Mouse (Mus musculus): Measurements from ENCODE around the gene Lat2. TPM values are rescaled to one million over a fixed set of nuclear protein-coding genes. Genes with fewer than 3 reads are reported as not detected.

Lat2 gene
- polyA plus RNA-seq, 2 experiments = 1.7 to 1.8 TPM

- 67% methylated on average over 16 of the region's 16 CpGs for WGBS (ENCODE audit: insufficient replicate concordance)
- H3K27me3 ChIP-seq (ENCODE audit: control insufficient read depth, insufficient read depth, low read length) = no peaks in the 10 kb centered on the region
- no peak for TF ChIP-seq EP300 (IDR thresholded peaks at IDR 0.05; ENCODE audit: low read depth)
- TF ChIP-seq CTCF (IDR thresholded peaks at IDR 0.05; ENCODE audit: low read depth) = no peak
- H3K4me2 ChIP-seq (ENCODE audit: low read depth) = no peak overlapping the region
- no peak for ATAC-seq (ENCODE audit: insufficient read depth)
- H3K9me3 ChIP-seq (ENCODE audit: control insufficient read depth, low read length) = no peaks in the 10 kb centered on the region
- H3K27ac ChIP-seq = no peak overlapping the region
- no peak overlapping the region for H3K9ac ChIP-seq (replicated peaks)
- no peaks in the 10 kb centered on the region for H3K36me3 ChIP-seq (replicated peaks; ENCODE audit: control insufficient read depth, insufficient read depth, low read depth)
- DNase-seq (ENCODE audit: low read depth in 3 of 3, low spot score in 3 of 3) = no peak
- H3K4me3 ChIP-seq (ENCODE audit: insufficient read depth in 1 of 2, low read depth in 2 of 2, low read length in 2 of 2) = no peak overlapping the region
- H3K4me1 ChIP-seq (replicated peaks; ENCODE audit: control insufficient read depth in 2 of 2, insufficient read depth in 2 of 2, low read length in 1 of 2) = no peaks in the 10 kb centered on the region
These were observed 54.2 kb downstream of the Lat2 start for GRCm38 (mm10) chr5:134560450-134561171.

GRCm38 (mm10) chr5:134560071-134560449, 54.8 kb downstream of the Lat2 start, which contains the start of gene Syna:
Syna (minus strand) TSS chr5:134560171.
- H3K9ac ChIP-seq (replicated peaks) = no peak within 1 kb of the TSS
- H3K27me3 ChIP-seq (ENCODE audit: control insufficient read depth, insufficient read depth, low read length) = no peaks in the 10 kb centered on the region; the same call in 1 of the 2 replicates
- TF ChIP-seq CTCF (IDR thresholded peaks at IDR 0.05; ENCODE audit: low read depth) = no peak
- TF ChIP-seq EP300 (IDR thresholded peaks at IDR 0.05; ENCODE audit: low read depth) = no peak
- H3K4me2 ChIP-seq (ENCODE audit: low read depth) = no peak within 1 kb of the TSS
- WGBS (ENCODE audit: insufficient replicate concordance) = 75% methylated on average over 7 of the region's 7 CpGs
- no peak within 1 kb of the TSS for H3K4me3 ChIP-seq (ENCODE audit: insufficient read depth in 1 of 2, low read depth in 2 of 2, low read length in 2 of 2)
- H3K4me1 ChIP-seq (replicated peaks; ENCODE audit: control insufficient read depth in 2 of 2, insufficient read depth in 2 of 2, low read length in 1 of 2) = peaks cover 0 to 2% of the 10 kb centered on the region in 2 experiments; a peak in 1 of 4 replicates
- DNase-seq (ENCODE audit: low read depth in 3 of 3, low spot score in 3 of 3) (no peak), ATAC-seq (ENCODE audit: insufficient read depth) (no peak)
- no peaks in the 10 kb centered on the region for H3K36me3 ChIP-seq (replicated peaks; ENCODE audit: control insufficient read depth, insufficient read depth, low read depth)
- no peak within 1 kb of the TSS for H3K27ac ChIP-seq
- no peaks in the 10 kb centered on the region for H3K9me3 ChIP-seq (ENCODE audit: control insufficient read depth, low read length)

- no peaks in the 10 kb centered on the region for H3K9me3 ChIP-seq (ENCODE audit: control insufficient read depth, low read length)
- TF ChIP-seq EP300 (IDR thresholded peaks at IDR 0.05; ENCODE audit: low read depth) (no peak), CTCF (IDR thresholded peaks at IDR 0.05; ENCODE audit: low read depth) (no peak)
- H3K27me3 ChIP-seq (ENCODE audit: control insufficient read depth, insufficient read depth, low read length) = peaks cover 2% of the 10 kb centered on the region; the same call in 1 of the 2 replicates
- DNase-seq (ENCODE audit: low read depth in 3 of 3, low spot score in 3 of 3) (no peak), ATAC-seq (ENCODE audit: insufficient read depth) (no peak)
- H3K9ac ChIP-seq (replicated peaks) = no peak overlapping the region
- no peaks in the 10 kb centered on the region for H3K36me3 ChIP-seq (replicated peaks; ENCODE audit: control insufficient read depth, insufficient read depth, low read depth)
- no peak overlapping the region for H3K4me3 ChIP-seq (ENCODE audit: insufficient read depth in 1 of 2, low read depth in 2 of 2, low read length in 2 of 2)
- peaks cover 0 to 6% of the 10 kb centered on the region in 2 experiments; a peak in 2 of 4 replicates for H3K4me1 ChIP-seq (replicated peaks; ENCODE audit: control insufficient read depth in 2 of 2, insufficient read depth in 2 of 2, low read length in 1 of 2)
- WGBS (ENCODE audit: insufficient replicate concordance) = 16% methylated on average over 20 of the region's 20 CpGs
- no peak overlapping the region for H3K27ac ChIP-seq
- no peak overlapping the region for H3K4me2 ChIP-seq (ENCODE audit: low read depth)
These were observed 59.2 kb downstream of the Lat2 start for GRCm38 (mm10) chr5:134555463-134556164.

- TF ChIP-seq EP300 (IDR thresholded peaks at IDR 0.05; ENCODE audit: low read depth) (no peak), CTCF (IDR thresholded peaks at IDR 0.05; ENCODE audit: low read depth) (no peak)
- Histone ChIP-seq H3K4me1 (replicated peaks; ENCODE audit: control insufficient read depth in 2 of 2, insufficient read depth in 2 of 2, low read length in 1 of 2) (peaks cover 0 to 6% of the 10 kb centered on the region in 2 experiments; a peak in 2 of 4 replicates), H3K27ac (no peak overlapping the region), H3K4me2 (ENCODE audit: low read depth) (no peak overlapping the region), H3K27me3 (ENCODE audit: control insufficient read depth, insufficient read depth, low read length) (peaks cover 2% of the 10 kb centered on the region; the same call in 1 of the 2 replicates), H3K9me3 (ENCODE audit: control insufficient read depth, low read length) (no peaks in the 10 kb centered on the region), H3K36me3 (replicated peaks; ENCODE audit: control insufficient read depth, insufficient read depth, low read depth) (no peaks in the 10 kb centered on the region), H3K4me3 (ENCODE audit: insufficient read depth in 1 of 2, low read depth in 2 of 2, low read length in 2 of 2) (no peak overlapping the region), H3K9ac (replicated peaks) (no peak overlapping the region)
- no peak for ATAC-seq (ENCODE audit: insufficient read depth)
- WGBS (ENCODE audit: insufficient replicate concordance) = 70% methylated on average over 5 of the region's 5 CpGs
- no peak for DNase-seq (ENCODE audit: low read depth in 3 of 3, low spot score in 3 of 3)
These were observed 60.8 kb downstream of the Lat2 start for GRCm38 (mm10) chr5:134553951-134554546.
